Mouse (Mus musculus): ENCODE results near the gene Id3.

GRCm38 (mm10) chr4:136186739-136187472 is 43.6 kb downstream of the Id3 start:
- TF ChIP-seq GATA1 (IDR thresholded peaks at IDR 0.05; ENCODE audit: low read length) (no peak), TAL1 (IDR thresholded peaks at IDR 0.05; ENCODE audit: low read length) (no peak)
